Mouse (Mus musculus): Measurements from ENCODE around the gene Slc28a1. TPM values are rescaled to one million over a fixed set of nuclear protein-coding genes. Genes with fewer than 3 reads are reported as not detected.
"Not testable (repeated sequence)": the region's sequence is repeated elsewhere in the genome, so short reads cannot be mapped to it uniquely, and the experiment has no call there.

Gene Slc28a1
- polyA plus RNA-seq, 1 experiment = 0.07 TPM

GRCm38 (mm10) chr7:81202389-81202788 is 87.8 kb downstream of the Slc28a1 start:
- 64% methylated on average over 5 of the region's 5 CpGs for WGBS
- TF ChIP-seq CTCF (IDR thresholded peaks at IDR 0.05; ENCODE audit: borderline replicate concordance, insufficient read depth, low read depth, low read length) (no peak), POLR2A (IDR thresholded peaks at IDR 0.05; ENCODE audit: borderline replicate concordance, insufficient read depth, low read length) (no peak)
- no peaks in the 10 kb centered on the region for H3K27me3 ChIP-seq (ENCODE audit: control insufficient read depth, insufficient read depth, low read length)

DNA sequence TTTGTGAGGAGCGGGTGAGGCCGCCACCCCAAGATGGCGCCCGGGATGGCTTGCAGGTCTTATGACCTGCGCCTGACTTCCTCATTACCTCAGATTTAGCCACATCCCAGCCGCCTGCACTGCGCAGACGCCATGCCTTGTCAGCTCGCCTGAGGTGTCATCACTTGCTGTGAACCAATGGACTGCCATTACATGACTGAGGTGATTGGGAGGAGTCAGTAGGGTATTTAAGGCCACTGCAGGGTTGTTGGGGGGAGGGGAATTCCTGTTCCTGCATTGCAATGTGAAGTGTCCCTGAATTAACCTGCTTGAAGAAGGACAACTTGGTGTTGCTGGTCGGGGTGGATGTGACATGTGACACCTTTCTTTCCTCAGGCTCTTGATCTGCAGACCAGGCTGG is 89.0 kb downstream of the Slc28a1 start:
- not testable (repeated sequence) for H3K4me3 ChIP-seq (replicated peaks; ENCODE audit: insufficient read depth, low read depth, low read length); H3K27me3 ChIP-seq (ENCODE audit: control insufficient read depth, insufficient read depth, low read length); H3K27ac ChIP-seq (ENCODE audit: insufficient read depth, low read length); DNase-seq; H3K4me1 ChIP-seq (ENCODE audit: control insufficient read depth, insufficient read depth, low read length)
- WGBS = 92% methylated on average over 10 of the region's 10 CpGs

More at GRCm38 (mm10) chr7:81202389-81202788, 87.8 kb downstream of the Slc28a1 start:
- Histone ChIP-seq H3K27ac (ENCODE audit: insufficient read depth, low read length) (no peak overlapping the region), H3K4me3 (replicated peaks; ENCODE audit: insufficient read depth, low read depth, low read length) (no peak overlapping the region), H3K4me1 (ENCODE audit: control insufficient read depth, insufficient read depth, low read length) (no peaks in the 10 kb centered on the region)
- no peak for DNase-seq

DNA sequence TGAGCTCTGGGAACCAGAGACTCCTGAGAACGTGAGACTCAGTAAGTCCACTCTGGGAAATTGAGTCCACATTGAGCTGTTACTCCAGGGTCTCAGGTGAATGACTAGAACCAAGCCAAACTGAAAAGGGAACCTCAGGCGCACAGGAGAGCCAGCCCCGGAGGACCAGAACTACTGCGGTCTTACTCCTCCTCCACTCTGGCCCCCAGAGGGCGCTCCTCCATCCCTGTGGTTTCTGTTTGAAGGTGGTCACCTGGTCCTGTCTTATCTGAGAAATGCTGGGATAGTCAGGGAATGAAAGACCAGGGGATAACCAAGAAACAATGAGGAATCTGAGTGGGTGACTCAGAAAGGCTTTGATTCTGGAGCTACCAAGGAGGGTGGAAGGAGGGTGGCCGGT is 94.3 kb downstream of the Slc28a1 start:
- Histone ChIP-seq H3K4me1 (ENCODE audit: control insufficient read depth, insufficient read depth, low read length) (no peaks in the 10 kb centered on the region), H3K27ac (ENCODE audit: insufficient read depth, low read length) (no peak overlapping the region), H3K27me3 (ENCODE audit: control insufficient read depth, insufficient read depth, low read length) (peaks cover 6% of the 10 kb centered on the region; the same call in 1 of the 2 replicates), H3K4me3 (replicated peaks; ENCODE audit: insufficient read depth, low read depth, low read length) (no peak overlapping the region)
- 24% methylated on average over 6 of the region's 6 CpGs for WGBS
- DNase-seq = peak; percentile 18 to 30
- TF ChIP-seq CTCF (IDR thresholded peaks at IDR 0.05; ENCODE audit: borderline replicate concordance, insufficient read depth, low read depth, low read length) (peak; percentile 42; the same call in 1 of the 2 replicates), POLR2A (IDR thresholded peaks at IDR 0.05; ENCODE audit: borderline replicate concordance, insufficient read depth, low read length) (no peak)

DNA sequence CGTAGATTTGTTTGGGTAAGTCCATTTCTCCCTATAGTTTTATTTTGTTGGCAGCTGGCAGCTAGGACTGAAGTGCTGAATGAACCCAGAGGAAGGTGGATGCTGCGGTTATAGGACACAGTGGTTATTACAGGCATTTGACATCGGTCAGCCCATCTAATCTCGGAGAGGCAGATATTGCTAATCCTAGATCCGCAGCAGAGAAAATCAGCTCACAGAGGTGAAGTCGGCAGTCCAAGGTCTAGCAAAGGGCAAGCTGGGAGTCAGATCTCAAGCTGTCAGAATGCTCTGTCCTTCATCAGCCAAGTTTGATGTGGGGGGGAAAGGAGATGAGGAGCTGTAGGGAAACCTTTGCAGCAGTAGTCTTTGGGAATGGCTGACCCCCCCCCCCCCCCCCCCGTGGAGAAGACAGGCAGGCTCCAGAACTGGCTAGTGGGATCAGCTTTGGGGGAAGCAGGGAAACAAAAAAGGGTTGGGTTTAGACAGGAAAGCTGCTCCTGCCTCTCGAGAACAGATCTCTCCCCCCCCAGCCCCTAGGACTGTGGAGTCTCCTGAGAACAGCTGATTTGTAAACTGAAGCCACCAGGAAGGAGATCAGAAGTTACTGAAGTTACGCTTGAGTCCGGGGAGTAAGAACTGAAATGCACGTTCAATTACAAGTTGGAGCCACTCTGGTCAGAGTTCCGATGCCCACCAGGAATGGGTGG is 95.5 kb downstream of the Slc28a1 start:
- no peaks in the 10 kb centered on the region for H3K4me1 ChIP-seq (ENCODE audit: control insufficient read depth, insufficient read depth, low read length)
- WGBS = 53% methylated on average over 12 of the region's 12 CpGs
- no peak overlapping the region for H3K27ac ChIP-seq (ENCODE audit: insufficient read depth, low read length)
- H3K4me3 ChIP-seq (replicated peaks; ENCODE audit: insufficient read depth, low read depth, low read length) = no peak overlapping the region
- H3K27me3 ChIP-seq (ENCODE audit: control insufficient read depth, insufficient read depth, low read length) = peaks cover 7% of the 10 kb centered on the region; the same call in 1 of the 2 replicates
- TF ChIP-seq POLR2A (IDR thresholded peaks at IDR 0.05; ENCODE audit: borderline replicate concordance, insufficient read depth, low read length) = no peak
- TF ChIP-seq CTCF (IDR thresholded peaks at IDR 0.05; ENCODE audit: borderline replicate concordance, insufficient read depth, low read depth, low read length) = no peak
- DNase-seq = no peak

GRCm38 (mm10) chr7:81211760-81212159 is 97.2 kb downstream of the Slc28a1 start:
- TF ChIP-seq CTCF (IDR thresholded peaks at IDR 0.05; ENCODE audit: borderline replicate concordance, insufficient read depth, low read depth, low read length) (no peak), POLR2A (IDR thresholded peaks at IDR 0.05; ENCODE audit: borderline replicate concordance, insufficient read depth, low read length) (no peak)
- Histone ChIP-seq H3K27ac (ENCODE audit: insufficient read depth, low read length) (no peak overlapping the region), H3K4me1 (ENCODE audit: control insufficient read depth, insufficient read depth, low read length) (no peaks in the 10 kb centered on the region), H3K4me3 (replicated peaks; ENCODE audit: insufficient read depth, low read depth, low read length) (no peak overlapping the region), H3K27me3 (ENCODE audit: control insufficient read depth, insufficient read depth, low read length) (peaks cover 7% of the 10 kb centered on the region; the same call in 1 of the 2 replicates)
- no peak for DNase-seq
- WGBS = 12% methylated on average over 8 of the region's 8 CpGs

- H3K4me3 ChIP-seq (replicated peaks; ENCODE audit: insufficient read depth, low read depth, low read length) = no peak overlapping the region
- H3K4me1 ChIP-seq (ENCODE audit: control insufficient read depth, insufficient read depth, low read length) = no peaks in the 10 kb centered on the region
- 0 out of 2 replicates have a peak overlapping the region, but pooled peaks have one; percentile 43 for H3K27ac ChIP-seq (ENCODE audit: insufficient read depth, low read length)
- peaks cover 7% of the 10 kb centered on the region; the same call in 1 of the 2 replicates for H3K27me3 ChIP-seq (ENCODE audit: control insufficient read depth, insufficient read depth, low read length)
- TF ChIP-seq POLR2A (IDR thresholded peaks at IDR 0.05; ENCODE audit: borderline replicate concordance, insufficient read depth, low read length) (no peak), CTCF (IDR thresholded peaks at IDR 0.05; ENCODE audit: borderline replicate concordance, insufficient read depth, low read depth, low read length) (no peak)
- DNase-seq = peak in 1 of 2 experiments; percentile 4
- WGBS = 2% methylated on average over 22 of the region's 22 CpGs
Observed at GRCm38 (mm10) chr7:81212261-81212681, 97.7 kb downstream of the Slc28a1 start.

DNA sequence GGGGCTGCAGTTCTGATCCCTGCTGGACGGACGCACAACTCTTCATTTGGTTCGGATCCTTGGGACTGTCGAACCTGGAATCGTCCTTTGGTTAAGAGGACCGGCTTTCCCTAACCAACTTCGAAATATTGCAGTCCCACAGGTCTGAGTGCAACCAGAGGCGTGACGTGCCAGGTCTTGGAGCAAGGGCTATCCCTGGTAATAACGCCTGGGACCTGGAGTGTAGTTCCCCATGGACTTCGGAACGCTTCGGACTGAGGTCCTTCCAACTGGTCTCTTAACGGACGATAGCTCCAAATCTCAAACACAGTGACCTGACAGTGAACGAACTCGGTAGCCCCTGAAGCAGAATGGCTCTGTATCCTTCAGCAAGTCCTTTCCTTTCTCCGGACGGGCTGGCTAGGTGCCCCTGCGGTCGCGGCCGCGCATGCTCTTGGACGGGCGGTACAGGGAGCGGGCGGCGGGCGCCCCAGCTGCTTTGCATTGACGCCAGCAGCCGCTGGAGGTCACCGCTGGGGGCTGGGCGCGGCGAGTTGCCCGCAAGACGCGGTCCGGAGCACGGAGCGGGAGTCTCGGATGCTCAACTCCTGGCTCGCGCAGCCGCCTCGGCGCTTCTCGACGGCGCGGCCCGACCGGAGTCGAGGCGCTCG is 98.2 kb downstream of the Slc28a1 start:
- Histone ChIP-seq H3K4me3 (replicated peaks; ENCODE audit: insufficient read depth, low read depth, low read length) (peak overlapping the region; percentile 34), H3K27me3 (ENCODE audit: control insufficient read depth, insufficient read depth, low read length) (peaks cover 7% of the 10 kb centered on the region; the same call in 1 of the 2 replicates), H3K4me1 (ENCODE audit: control insufficient read depth, insufficient read depth, low read length) (no peaks in the 10 kb centered on the region), H3K27ac (ENCODE audit: insufficient read depth, low read length) (peak overlapping the region; percentile 43; the same call in 1 of the 2 replicates)
- WGBS = 1% methylated on average over 57 of the region's 57 CpGs
- no peak for TF ChIP-seq POLR2A (IDR thresholded peaks at IDR 0.05; ENCODE audit: borderline replicate concordance, insufficient read depth, low read length)
- no peak for TF ChIP-seq CTCF (IDR thresholded peaks at IDR 0.05; ENCODE audit: borderline replicate concordance, insufficient read depth, low read depth, low read length)
- DNase-seq = peak; percentile 53

All from cerebellum, adult 2 months (tissue).